Mouse (Mus musculus) C2C12 (cell line): ENCODE measurements around the gene Ksr2.

Experiments used
- CTCF ChIP-seq: IDR thresholded peaks from one replicate; pipeline ENCODE4 v1.5.1; 2011; ENCODE audit not compliant: control insufficient read depth, insufficient read depth, insufficient read length
- MAX ChIP-seq: IDR thresholded peaks from one replicate; pipeline ENCODE4 v1.6.1; 2011; ENCODE audit warnings: mild to moderate bottlenecking, control low read depth

DNA sequence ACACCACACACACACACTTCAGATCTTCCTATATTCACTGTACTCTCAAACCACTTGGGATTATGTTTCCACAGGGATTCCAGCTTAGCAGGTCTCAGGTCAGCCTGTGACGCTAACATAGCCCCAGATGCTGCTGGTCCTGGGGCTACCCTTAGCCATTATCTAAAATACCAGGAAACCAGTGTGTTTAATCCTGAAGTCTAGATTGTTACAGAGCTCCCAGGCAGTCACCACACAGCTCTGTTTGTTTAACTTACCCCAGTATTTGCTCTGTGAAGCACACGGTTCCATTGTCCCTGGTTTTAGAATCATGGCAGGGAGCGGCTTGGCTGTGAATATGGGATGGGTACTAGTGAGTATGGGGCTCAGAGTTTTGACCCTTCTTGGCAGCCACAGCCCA lies 125.4 kb downstream of the Ksr2 start:
- TF ChIP-seq CTCF (no peak), MAX (no peak)
